Mouse (Mus musculus) liver, adult 2 months (tissue): Measurements from ENCODE around the gene Cep295. TPM values are rescaled to one million over a fixed set of nuclear protein-coding genes. Genes with fewer than 3 reads are reported as not detected.

Experiments used
- DNase-seq: peaks from one replicate; pipeline ENCODE4 v3.0.0-alpha.2; 2011; ENCODE audit warnings: low read depth, low spot score; ENCODE audit errors: extremely low read depth
- H3K27ac ChIP-seq: fragments of 200-500 bp; replicated peaks from 2 replicates; pipeline ENCODE4 v1.5.1; 2012; ENCODE audit warnings: low read depth, mild to moderate bottlenecking, control low read depth, inconsistent platforms, low read length; ENCODE audit not compliant: insufficient read depth
- H3K27me3 ChIP-seq: fragments of 200-500 bp; 2 replicates; pipeline ENCODE4 v1.6.1; 2012; ENCODE audit warnings: mild to moderate bottlenecking, moderate library complexity, low read length, inconsistent platforms; ENCODE audit not compliant: control insufficient read depth, insufficient read depth
- H3K36me3 ChIP-seq: fragments of 200-500 bp; 2 replicates; pipeline ENCODE4 v1.6.1; 2012; ENCODE audit warnings: low read length, inconsistent platforms; ENCODE audit not compliant: control insufficient read depth, insufficient read depth
- H3K4me1 ChIP-seq: fragments of 200-500 bp; 2 replicates; pipeline ENCODE4 v1.6.1; 2011; ENCODE audit warnings: low read length; ENCODE audit not compliant: control insufficient read depth, insufficient read depth
- H3K4me3 ChIP-seq: fragments of 200-500 bp; 2 replicates; pipeline ENCODE4 v1.5.1; 2011; ENCODE audit warnings: low read depth, mild to moderate bottlenecking, control low read depth, low read length, moderate library complexity; ENCODE audit not compliant: insufficient read depth
- H3K79me2 ChIP-seq: fragments of 200-500 bp; 2 replicates; pipeline ENCODE4 v1.6.1; 2012; ENCODE audit warnings: inconsistent platforms, mild to moderate bottlenecking, low read length, moderate library complexity; ENCODE audit not compliant: control insufficient read depth, insufficient read depth
- H3K9ac ChIP-seq: fragments of 200-500 bp; 2 replicates; pipeline ENCODE4 v1.6.1; 2012; ENCODE audit warnings: low read depth, mild to moderate bottlenecking, control low read depth, inconsistent platforms, low read length
- CTCF ChIP-seq: fragments of 200-500 bp; IDR thresholded peaks from 2 replicates; pipeline ENCODE4 v1.5.1; 2011; ENCODE audit warnings: low read depth, low read length, control low read depth
- POLR2A ChIP-seq: fragments of 200-500 bp; IDR thresholded peaks from 2 replicates; pipeline ENCODE4 v1.6.1; 2011; ENCODE audit warnings: low read length, control low read depth; ENCODE audit not compliant: insufficient read depth; ENCODE audit errors: extremely low read depth
- WGBS: fragments of 180-500 bp; shearing (Covaris S2); methylation state at CpG from one replicate; pipeline ENCODE4 v1.1.7; 2018; 5-methylcytosine and 5-hydroxymethylcytosine counted together
- polyA plus RNA-seq: library from polyadenylated mRNA; depleted of rRNA; stranded (reverse); fragments of >200 nt; gene quantifications from 2 replicates; pipeline ENCODE4 v1.2.3, GENCODE M21; 2012
- total RNA-seq: library from RNA; depleted of rRNA; stranded (reverse); fragments of >200 nt; gene quantifications from 2 replicates; pipeline ENCODE4 v1.2.3, GENCODE M21; 2014

Gene Cep295
- total and polyA plus RNA-seq, 2 experiments, result 1.5 to 4.9 TPM

GRCm38 (mm10) chr9:15312054-15312735, 45.4 kb downstream of the Cep295 start:
- Histone ChIP-seq H3K9ac (no peak overlapping the region), H3K36me3 (peaks cover 71% of the 10 kb centered on the region), H3K27ac (no peak overlapping the region), H3K79me2 (no peaks in the 10 kb centered on the region; the same call in 1 of the 2 replicates), H3K4me1 (peaks cover 5% of the 10 kb centered on the region), H3K27me3 (no peaks in the 10 kb centered on the region), H3K4me3 (no peak overlapping the region)
- WGBS, result 92% methylated on average over 2 of the region's 2 CpGs
- no peak for DNase-seq
- TF ChIP-seq POLR2A, result no peak
- no peak for TF ChIP-seq CTCF

GRCm38 (mm10) chr9:15310179-15310578, 47.4 kb downstream of the Cep295 start:
- no peak for DNase-seq
- Histone ChIP-seq H3K79me2 (peaks cover 3% of the 10 kb centered on the region; the same call in 1 of the 2 replicates), H3K27me3 (no peaks in the 10 kb centered on the region), H3K36me3 (peaks cover 61% of the 10 kb centered on the region), H3K9ac (no peak overlapping the region), H3K4me1 (peaks cover 10% of the 10 kb centered on the region), H3K27ac (no peak overlapping the region), H3K4me3 (no peak overlapping the region)
- no peak for TF ChIP-seq CTCF
- no peak for TF ChIP-seq POLR2A
- 95% methylated on average over 1 of the region's 1 CpGs for WGBS

- Histone ChIP-seq H3K27me3 (no peaks in the 10 kb centered on the region), H3K36me3 (peaks cover 54% of the 10 kb centered on the region), H3K79me2 (peaks cover 3% of the 10 kb centered on the region; the same call in 1 of the 2 replicates), H3K4me1 (peaks cover 16% of the 10 kb centered on the region), H3K27ac (no peak overlapping the region), H3K9ac (no peak overlapping the region), H3K4me3 (no peak overlapping the region)
- no peak for TF ChIP-seq CTCF
- TF ChIP-seq POLR2A, result no peak
- 54% methylated on average over 4 of the region's 4 CpGs for WGBS
- DNase-seq, result no peak
Measured at GRCm38 (mm10) chr9:15309425-15309824, 48.2 kb downstream of the Cep295 start.

DNA sequence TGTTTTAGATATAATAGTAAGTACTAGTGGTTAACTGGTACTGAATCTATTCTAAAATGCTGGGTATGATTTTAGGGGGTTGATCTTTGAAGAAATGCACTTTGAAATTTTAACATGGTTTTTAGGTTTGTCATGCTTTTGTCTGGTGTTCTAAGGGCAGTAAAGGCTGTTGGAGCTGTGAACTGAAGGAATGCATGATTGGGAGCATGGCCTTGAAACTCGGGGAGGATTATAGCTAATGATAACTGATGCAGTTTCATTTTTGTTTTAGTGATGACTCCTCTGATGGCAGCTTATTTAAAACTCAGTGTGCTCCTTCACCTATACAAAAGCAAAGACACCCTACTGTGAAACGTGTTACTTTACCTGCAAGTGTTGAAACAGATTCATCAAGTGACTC, 49.3 kb downstream of the Cep295 start:
- H3K4me3 ChIP-seq, result no peak overlapping the region
- H3K4me1 ChIP-seq, result peaks cover 17% of the 10 kb centered on the region
- H3K79me2 ChIP-seq, result peaks cover 3% of the 10 kb centered on the region; the same call in 1 of the 2 replicates
- peaks cover 42% of the 10 kb centered on the region for H3K36me3 ChIP-seq
- no peak overlapping the region for H3K27ac ChIP-seq
- DNase-seq, result no peak
- no peak for TF ChIP-seq CTCF
- TF ChIP-seq POLR2A, result no peak
- WGBS, result 61% methylated on average over 2 of the region's 2 CpGs
- H3K27me3 ChIP-seq, result no peaks in the 10 kb centered on the region
- no peak overlapping the region for H3K9ac ChIP-seq

DNA sequence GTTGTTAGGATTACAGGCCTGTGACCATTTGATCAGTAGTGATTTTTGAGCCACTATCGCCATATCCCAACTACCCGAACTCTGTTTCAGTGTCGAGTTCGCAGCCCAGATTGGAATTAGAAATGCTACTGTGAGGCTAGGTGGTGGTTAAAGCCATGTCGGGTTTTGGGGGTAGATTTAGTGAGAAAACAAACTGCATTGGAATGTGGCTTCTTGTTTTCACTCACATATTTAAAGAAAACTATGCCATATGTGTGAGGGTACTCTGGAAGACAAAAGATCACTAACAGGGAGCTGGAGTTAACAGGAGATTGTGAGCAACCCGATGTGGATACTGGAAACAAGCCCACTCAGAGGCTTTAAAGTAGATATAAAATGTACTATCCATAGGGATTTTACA, 50.3 kb downstream of the Cep295 start:
- Histone ChIP-seq H3K27ac (no peak overlapping the region), H3K4me3 (peak overlapping the region; percentile 79; the same call in 1 of the 2 replicates), H3K9ac (peak overlapping the region; percentile 61), H3K27me3 (no peaks in the 10 kb centered on the region), H3K79me2 (peaks cover 3% of the 10 kb centered on the region; the same call in 1 of the 2 replicates), H3K4me1 (peaks cover 17% of the 10 kb centered on the region), H3K36me3 (peaks cover 36% of the 10 kb centered on the region)
- WGBS, result 25% methylated on average over 6 of the region's 6 CpGs
- DNase-seq, result no peak
- TF ChIP-seq CTCF (no peak), POLR2A (no peak)

GRCm38 (mm10) chr9:15306398-15307119, 51.0 kb downstream of the Cep295 start, which contains the start of gene 4931406C07Rik:
Gene 4931406C07Rik, minus strand, starts transcription at chr9:15306448.
- Histone ChIP-seq H3K27ac (peak within 1 kb of the TSS; percentile 70), H3K36me3 (peaks cover 29% of the 10 kb centered on the region), H3K4me3 (peak within 1 kb of the TSS; percentile 79), H3K4me1 (peaks cover 17% of the 10 kb centered on the region), H3K9ac (peak within 1 kb of the TSS; percentile 93), H3K79me2 (peaks cover 3% of the 10 kb centered on the region; the same call in 1 of the 2 replicates), H3K27me3 (no peaks in the 10 kb centered on the region)
- DNase-seq, result no peak
- under 1% methylated on average over 35 of the region's 35 CpGs for WGBS
- TF ChIP-seq POLR2A (no peak), CTCF (no peak)
